Mouse (Mus musculus): Measurements from ENCODE around the gene Acot1. TPM values are rescaled to one million over a fixed set of nuclear protein-coding genes. Genes with fewer than 3 reads are reported as not detected.
"Not testable (repeated sequence)": the region's sequence is repeated elsewhere in the genome, so short reads cannot be mapped to it uniquely, and the experiment has no call there.

Acot1 gene
- polyA plus RNA-seq, 1 experiment, result 0.59 TPM

DNA sequence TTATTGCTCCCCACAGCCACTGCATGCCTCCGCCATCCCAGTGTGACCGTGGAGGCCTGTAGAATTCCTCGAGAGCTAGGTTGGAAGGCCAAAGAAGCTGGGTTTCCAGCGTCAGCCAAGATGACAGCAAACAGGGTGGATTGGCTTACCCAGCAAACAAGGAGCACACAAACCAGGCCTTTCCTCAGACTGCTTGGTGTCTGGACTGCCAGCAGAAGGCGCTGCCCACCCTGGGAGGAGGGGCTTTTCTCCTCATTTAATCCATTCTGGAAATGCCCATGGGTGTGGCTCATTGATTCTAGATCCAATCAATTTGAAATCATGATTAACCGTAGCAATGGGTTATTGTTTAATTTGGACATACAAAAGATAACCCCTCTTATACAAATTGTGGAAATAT, 3.8 kb downstream of the Acot1 start:
- peaks cover 58% of the 10 kb centered on the region for H3K27me3 ChIP-seq (replicated peaks)
- peaks cover 7% of the 10 kb centered on the region for H3K4me1 ChIP-seq
- TF ChIP-seq GATA1 (IDR thresholded peaks at IDR 0.05; ENCODE audit: borderline replicate concordance, low read length), result no peak
- no peak for TF ChIP-seq FLI1 (IDR thresholded peaks at IDR 0.05; ENCODE audit: low read length)
- peaks cover 4% of the 10 kb centered on the region for H3K9me3 ChIP-seq
- H3K36me3 ChIP-seq (replicated peaks; ENCODE audit: low read length), result no peaks in the 10 kb centered on the region
- H3K4me3 ChIP-seq (replicated peaks), result no peak overlapping the region

DNA sequence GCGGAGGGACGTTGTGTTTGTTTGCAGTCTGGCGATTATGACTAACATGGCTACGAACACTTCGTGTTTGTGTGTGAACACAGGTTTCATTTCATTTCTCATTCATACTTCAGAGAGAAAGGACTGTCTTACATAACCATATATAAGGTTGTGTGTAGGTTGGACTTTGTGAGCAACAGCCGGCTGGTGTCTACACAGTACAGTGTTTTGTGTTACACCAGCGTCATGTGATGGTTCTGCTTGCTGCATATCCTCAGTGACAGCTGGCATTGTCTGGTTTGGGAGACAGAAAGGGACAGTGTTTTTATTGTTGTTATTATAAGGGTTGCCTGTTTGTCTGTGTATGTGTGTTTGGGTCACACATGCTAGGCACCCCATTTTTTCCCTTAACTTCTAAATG, 4.4 kb downstream of the Acot1 start:
- no peak for TF ChIP-seq FLI1 (IDR thresholded peaks at IDR 0.05; ENCODE audit: low read length)
- Histone ChIP-seq H3K36me3 (replicated peaks; ENCODE audit: low read length) (no peaks in the 10 kb centered on the region), H3K9me3 (peaks cover 4% of the 10 kb centered on the region), H3K4me1 (peaks cover 7% of the 10 kb centered on the region), H3K4me3 (replicated peaks) (no peak overlapping the region), H3K27me3 (replicated peaks) (peaks cover 56% of the 10 kb centered on the region)

DNA sequence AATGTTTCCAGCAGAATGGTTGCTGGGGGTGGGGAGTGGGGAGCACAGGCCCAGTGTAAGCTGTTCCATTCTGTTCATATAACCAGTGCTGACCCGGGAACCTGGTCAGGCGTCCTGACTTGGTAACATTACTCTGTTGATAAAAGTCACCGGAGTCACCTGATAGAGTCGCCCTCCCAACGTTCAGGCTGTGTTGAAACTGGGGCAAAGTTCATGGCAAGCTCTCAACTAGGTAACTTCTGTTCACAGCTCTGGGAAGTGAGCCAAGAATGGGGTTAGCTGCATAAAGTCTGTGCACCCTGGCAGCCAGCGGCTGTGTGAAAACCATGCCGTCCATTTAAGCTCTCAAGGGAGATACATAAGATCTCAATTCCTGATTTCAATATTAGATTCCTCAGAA, 11.2 kb downstream of the Acot1 start:
- not testable (repeated sequence) for H3K36me3 ChIP-seq (replicated peaks; ENCODE audit: low read length); H3K9me3 ChIP-seq; H3K4me3 ChIP-seq (replicated peaks); H3K4me1 ChIP-seq
- H3K27me3 ChIP-seq (replicated peaks), result peaks cover 17% of the 10 kb centered on the region

DNA sequence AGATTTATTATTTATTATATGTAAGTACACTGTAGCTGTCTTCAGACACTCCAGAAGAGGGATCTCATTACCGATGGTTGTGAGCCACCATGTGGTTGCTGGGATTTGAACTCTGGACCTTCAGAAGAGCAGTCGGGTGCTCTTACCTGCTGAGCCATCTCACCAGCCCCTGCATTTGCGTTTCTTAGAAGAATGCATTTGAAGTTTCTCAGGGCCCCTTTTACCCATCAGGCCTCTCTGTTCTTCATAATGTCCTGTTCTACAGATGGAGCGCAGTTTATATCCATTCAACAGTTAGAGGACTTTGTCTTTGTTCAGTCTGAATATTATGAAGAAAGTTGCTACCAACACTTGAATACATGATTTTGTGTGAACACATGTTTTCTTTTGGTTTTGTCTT, 13.0 kb downstream of the Acot1 start:
- not testable (repeated sequence) for H3K36me3 ChIP-seq (replicated peaks; ENCODE audit: low read length); H3K4me3 ChIP-seq (replicated peaks); H3K9me3 ChIP-seq; H3K4me1 ChIP-seq
- peaks cover 17% of the 10 kb centered on the region for H3K27me3 ChIP-seq (replicated peaks)

DNA sequence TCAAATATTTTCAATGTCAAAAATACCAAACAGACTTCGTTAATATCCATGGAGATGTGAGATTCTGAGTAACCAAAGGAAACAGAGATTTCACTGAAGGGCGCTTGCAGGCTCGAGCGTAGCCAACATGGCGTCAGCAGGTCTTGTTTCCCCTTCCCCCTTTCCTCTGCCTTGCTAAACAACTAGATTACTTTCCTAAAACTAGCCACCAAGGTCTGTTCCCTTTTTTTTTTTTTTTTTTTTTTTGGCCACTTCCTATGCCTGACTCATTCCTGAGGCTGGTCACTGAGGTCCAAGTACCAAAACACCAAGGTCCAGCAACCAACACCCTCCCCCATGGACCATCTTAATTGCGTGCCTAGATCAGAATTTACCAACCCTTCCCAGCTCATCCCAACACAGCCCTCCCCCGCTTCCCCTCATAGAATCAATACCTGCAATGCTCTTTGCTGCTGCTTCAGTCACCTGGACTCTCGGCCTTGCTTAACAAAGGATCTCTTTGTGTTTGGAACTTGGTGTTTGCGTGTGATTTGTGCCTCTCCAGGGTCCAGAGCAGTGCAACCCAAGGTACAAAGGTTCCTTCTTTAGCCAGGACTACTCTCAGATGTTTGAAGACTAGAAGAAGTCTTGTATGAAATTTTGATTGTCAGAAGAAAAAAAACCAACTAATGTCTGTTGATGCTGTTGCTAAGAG, 13.9 kb downstream of the Acot1 start:
- Histone ChIP-seq H3K36me3 (replicated peaks; ENCODE audit: low read length) (no peaks in the 10 kb centered on the region), H3K4me3 (replicated peaks) (no peak overlapping the region), H3K27me3 (replicated peaks) (peaks cover 17% of the 10 kb centered on the region), H3K9me3 (peaks cover 12% of the 10 kb centered on the region), H3K4me1 (0 out of 2 replicates have a peak, but pooled peaks cover 2% of the 10 kb centered on the region)
- no peak for TF ChIP-seq GATA1 (IDR thresholded peaks at IDR 0.05; ENCODE audit: borderline replicate concordance, low read length)
- no peak for TF ChIP-seq FLI1 (IDR thresholded peaks at IDR 0.05; ENCODE audit: low read length)

DNA sequence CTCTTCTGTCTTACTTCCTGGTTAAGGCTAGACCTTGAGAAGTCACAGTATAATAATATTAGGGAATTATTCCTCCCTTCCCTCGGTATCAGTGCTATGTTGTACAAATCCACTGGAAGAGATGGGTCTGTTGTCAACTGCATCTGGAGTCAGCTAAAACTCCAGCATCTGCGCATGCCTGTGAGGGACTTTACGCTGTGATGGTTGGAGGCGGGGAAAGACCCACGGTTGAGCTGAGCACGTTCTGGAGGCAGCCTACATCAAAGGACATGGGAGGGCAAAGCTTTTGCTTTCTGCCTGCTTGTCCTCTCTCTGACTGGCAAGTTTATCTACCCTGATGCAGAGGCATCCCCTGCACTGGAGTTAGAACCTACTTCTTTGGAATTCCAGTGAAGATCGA, 16.6 kb downstream of the Acot1 start:
- H3K4me1 ChIP-seq, result 0 out of 2 replicates have a peak, but pooled peaks cover 2% of the 10 kb centered on the region
- peaks cover 6% of the 10 kb centered on the region for H3K27me3 ChIP-seq (replicated peaks)
- no peaks in the 10 kb centered on the region for H3K36me3 ChIP-seq (replicated peaks; ENCODE audit: low read length)
- peaks cover 23% of the 10 kb centered on the region for H3K9me3 ChIP-seq
- no peak overlapping the region for H3K4me3 ChIP-seq (replicated peaks)
- TF ChIP-seq GATA1 (IDR thresholded peaks at IDR 0.05; ENCODE audit: borderline replicate concordance, low read length) (no peak), FLI1 (IDR thresholded peaks at IDR 0.05; ENCODE audit: low read length) (no peak)

DNA sequence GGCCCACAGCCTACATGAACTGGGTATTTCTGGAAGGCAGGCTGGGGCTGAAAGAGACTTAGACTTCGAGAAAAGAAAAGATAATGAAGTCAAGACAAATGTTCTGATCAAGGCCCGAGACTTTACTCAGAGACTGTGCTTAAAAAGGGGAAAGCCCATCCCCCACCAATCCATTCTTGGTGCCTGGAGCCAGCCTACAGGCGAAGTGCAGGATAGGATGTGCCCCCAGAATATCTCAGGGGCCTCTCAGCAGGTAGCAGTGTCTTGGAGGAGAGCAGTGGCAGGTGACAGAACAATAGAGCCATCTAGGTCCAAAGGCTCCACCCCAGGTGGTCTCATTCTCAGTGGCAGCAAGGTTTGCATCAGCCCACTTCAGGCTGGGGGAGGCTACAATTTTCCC, 19.0 kb downstream of the Acot1 start:
- not testable (repeated sequence) for H3K27me3 ChIP-seq (replicated peaks); H3K4me1 ChIP-seq; H3K36me3 ChIP-seq (replicated peaks; ENCODE audit: low read length); H3K4me3 ChIP-seq (replicated peaks)
- peaks cover 23% of the 10 kb centered on the region for H3K9me3 ChIP-seq

DNA sequence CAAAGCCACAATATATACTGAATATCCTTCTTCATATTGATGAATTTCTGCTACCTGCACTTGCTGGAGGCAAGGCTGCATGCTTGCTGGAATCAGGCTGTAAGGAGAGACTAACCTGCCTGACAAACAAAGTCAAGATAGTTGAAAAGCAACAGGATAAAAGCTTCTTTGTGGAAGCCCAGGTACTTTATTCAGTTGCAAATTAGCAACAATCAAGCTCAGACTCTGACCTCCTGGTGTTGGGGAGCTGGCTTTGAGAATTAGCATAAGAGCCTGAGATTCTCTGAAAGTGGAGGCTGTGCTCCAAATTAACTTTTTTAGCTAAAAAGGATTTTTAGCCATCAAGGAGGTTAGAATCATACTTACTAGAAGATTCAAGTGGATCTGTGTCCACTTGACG, 19.8 kb downstream of the Acot1 start:
- not testable (repeated sequence) for H3K4me3 ChIP-seq (replicated peaks); H3K27me3 ChIP-seq (replicated peaks); H3K4me1 ChIP-seq; H3K36me3 ChIP-seq (replicated peaks; ENCODE audit: low read length)
- H3K9me3 ChIP-seq, result peaks cover 23% of the 10 kb centered on the region

DNA sequence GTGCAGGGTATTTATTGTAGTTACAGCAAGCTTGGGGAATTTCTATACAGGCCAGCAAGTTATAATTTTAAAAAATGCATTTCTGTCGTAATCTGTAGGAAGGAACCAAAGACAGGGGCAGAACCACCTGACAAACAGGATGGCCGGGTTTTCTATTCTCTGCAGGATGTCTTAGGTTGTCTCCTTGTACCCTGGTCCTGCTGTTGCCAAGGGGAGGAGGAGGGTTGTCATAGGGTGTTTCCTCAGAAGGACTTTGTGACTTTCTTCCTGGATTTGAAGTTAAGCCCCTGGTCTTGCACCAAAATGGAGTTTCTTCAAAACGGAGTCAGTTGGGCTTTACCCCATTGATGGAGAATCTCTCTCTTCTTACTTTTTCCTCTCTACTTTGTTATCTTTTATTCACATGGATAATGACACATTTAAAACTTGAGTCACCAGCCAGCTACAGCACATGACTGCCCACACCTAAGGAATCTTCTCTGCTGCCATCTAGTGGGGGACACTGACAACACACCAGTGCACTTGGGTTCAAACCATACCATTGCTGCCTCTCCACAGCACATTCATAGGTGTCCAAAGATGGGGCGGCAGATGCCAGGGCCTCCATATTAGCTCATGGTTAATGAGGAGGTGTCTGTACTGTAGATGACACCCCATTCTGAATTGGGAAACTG, 21.5 kb downstream of the Acot1 start:
- H3K9me3 ChIP-seq, result peaks cover 23% of the 10 kb centered on the region
- peaks cover 9% of the 10 kb centered on the region for H3K4me1 ChIP-seq
- TF ChIP-seq FLI1 (IDR thresholded peaks at IDR 0.05; ENCODE audit: low read length) (no peak), GATA1 (IDR thresholded peaks at IDR 0.05; ENCODE audit: borderline replicate concordance, low read length) (no peak)
- no peaks in the 10 kb centered on the region for H3K36me3 ChIP-seq (replicated peaks; ENCODE audit: low read length)
- H3K4me3 ChIP-seq (replicated peaks), result no peak overlapping the region
- H3K27me3 ChIP-seq (replicated peaks), result peaks cover 3% of the 10 kb centered on the region

DNA sequence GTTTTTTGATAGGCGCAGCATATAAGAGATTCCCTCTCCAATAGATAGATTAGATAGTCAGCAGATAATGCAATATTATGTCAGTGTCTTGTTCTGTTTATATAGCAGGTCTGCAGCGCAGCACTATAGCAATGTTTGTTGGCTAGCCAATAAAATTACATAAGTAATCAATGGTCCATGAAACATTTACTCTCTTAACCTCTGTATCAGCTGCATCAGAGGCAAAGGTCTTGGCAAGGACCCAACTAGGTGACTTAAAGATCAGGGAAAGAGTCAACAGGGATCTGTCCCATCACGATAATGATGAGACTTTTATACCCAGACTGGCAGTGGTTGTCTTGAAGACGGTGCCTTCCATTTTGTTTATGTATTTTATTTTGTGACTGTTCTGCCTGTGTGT, 23.6 kb downstream of the Acot1 start:
- TF ChIP-seq FLI1 (IDR thresholded peaks at IDR 0.05; ENCODE audit: low read length) (no peak), GATA1 (IDR thresholded peaks at IDR 0.05; ENCODE audit: borderline replicate concordance, low read length) (no peak)
- H3K4me1 ChIP-seq, result peaks cover 9% of the 10 kb centered on the region
- no peaks in the 10 kb centered on the region for H3K36me3 ChIP-seq (replicated peaks; ENCODE audit: low read length)
- no peak overlapping the region for H3K4me3 ChIP-seq (replicated peaks)
- peaks cover 7% of the 10 kb centered on the region for H3K27me3 ChIP-seq (replicated peaks)
- H3K9me3 ChIP-seq, result peaks cover 20% of the 10 kb centered on the region

DNA sequence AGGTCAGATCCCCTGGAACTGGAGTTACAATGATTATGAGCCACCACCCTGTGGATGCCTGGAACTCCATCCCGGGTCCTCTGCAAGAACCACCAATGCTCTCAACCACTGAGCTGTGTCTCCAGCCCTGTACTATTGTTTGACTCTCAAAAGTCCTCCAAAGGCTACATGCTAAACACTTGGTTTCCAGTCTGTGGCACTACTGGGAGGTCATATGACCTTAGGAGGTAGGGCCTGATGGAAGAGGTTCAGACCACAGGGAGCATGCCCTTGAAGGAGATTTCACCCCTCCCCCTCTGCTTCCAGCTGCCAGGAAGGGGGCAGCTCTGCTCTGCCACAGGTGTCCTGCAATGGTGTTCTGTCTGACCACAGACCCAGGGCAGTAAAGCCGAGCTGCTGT, 24.0 kb downstream of the Acot1 start:
- H3K4me1 ChIP-seq; H3K4me3 ChIP-seq (replicated peaks); H3K36me3 ChIP-seq (replicated peaks; ENCODE audit: low read length): not testable (repeated sequence)
- peaks cover 20% of the 10 kb centered on the region for H3K9me3 ChIP-seq
- H3K27me3 ChIP-seq (replicated peaks), result peaks cover 11% of the 10 kb centered on the region
